Mouse (Mus musculus) midbrain, embryonic 15.5 days (tissue): ENCODE measurements around the gene Cacna1d. TPM values are rescaled to one million over a fixed set of nuclear protein-coding genes. Genes with fewer than 3 reads are reported as not detected.

Experiments
- ATAC-seq: fragments of 200-750 bp; cut with Nextera tagmentation; replicated peaks from 2 replicates; pipeline ENCODE4 v1.8.0; 2017; ENCODE audit warnings: moderate TSS enrichment
- H3K27ac ChIP-seq: fragments of 300-500 bp; sonication (generic); 2 replicates; pipeline ENCODE4 v1.5.1; 2015; ENCODE audit warnings: mild to moderate bottlenecking, inconsistent platforms
- H3K27me3 ChIP-seq: fragments of 300-500 bp; sonication (generic); replicated peaks from 2 replicates; pipeline ENCODE4 v1.6.1; 2015; ENCODE audit warnings: inconsistent platforms
- H3K36me3 ChIP-seq: fragments of 300-500 bp; sonication (generic); replicated peaks from 2 replicates; pipeline ENCODE4 v1.6.1; 2015; ENCODE audit warnings: inconsistent platforms
- H3K4me1 ChIP-seq: fragments of 300-500 bp; sonication (generic); 2 replicates; pipeline ENCODE4 v1.6.1; 2015; ENCODE audit warnings: inconsistent platforms
- H3K4me2 ChIP-seq: fragments of 300-500 bp; sonication (generic); 2 replicates; pipeline ENCODE4 v1.6.1; 2015; ENCODE audit warnings: inconsistent platforms, mild to moderate bottlenecking, moderate library complexity
- H3K4me3 ChIP-seq: fragments of 300-500 bp; sonication (generic); 2 replicates; pipeline ENCODE4 v1.5.1; 2015; ENCODE audit warnings: mild to moderate bottlenecking, inconsistent platforms
- H3K9ac ChIP-seq: fragments of 300-500 bp; sonication (generic); 2 replicates; pipeline ENCODE4 v1.6.1; 2015; ENCODE audit warnings: mild to moderate bottlenecking, inconsistent platforms
- H3K9me3 ChIP-seq: fragments of 300-500 bp; sonication (generic); 2 replicates; pipeline ENCODE4 v1.6.1; 2016; ENCODE audit warnings: inconsistent platforms
- WGBS: fragments of 180-500 bp; shearing (Covaris S2); methylation state at CpG from one replicate; pipeline ENCODE4 v1.1.7; 2015; ENCODE audit warnings: mixed read lengths; 5-methylcytosine and 5-hydroxymethylcytosine counted together
- polyA plus RNA-seq: library from polyadenylated mRNA; unstranded; fragments of >200 nt; fragmentation: Nextera tagmentation; extraction: Ambion mirVana; gene quantifications from 2 replicates; pipeline ENCODE4 v1.2.1, GENCODE M21; 2015

The Cacna1d gene
- polyA plus RNA-seq, 1 experiment from 2014 or later = 12.1 TPM

GRCm38 (mm10) chr14:30457436-30457835 is 33.8 kb downstream of the Cacna1d start:
- H3K4me2 ChIP-seq = no peak overlapping the region
- H3K4me1 ChIP-seq = peaks cover 4% of the 10 kb centered on the region; the same call in 1 of the 2 replicates
- H3K9ac ChIP-seq = no peak overlapping the region
- H3K9me3 ChIP-seq = no peaks in the 10 kb centered on the region
- ATAC-seq = no peak
- H3K27ac ChIP-seq = no peak overlapping the region
- no peaks in the 10 kb centered on the region for H3K36me3 ChIP-seq
- 73% methylated on average over 7 of the region's 7 CpGs for WGBS
- H3K27me3 ChIP-seq = no peaks in the 10 kb centered on the region
- H3K4me3 ChIP-seq = no peak overlapping the region

- H3K4me3 ChIP-seq = no peak overlapping the region
- no peaks in the 10 kb centered on the region for H3K9me3 ChIP-seq
- no peaks in the 10 kb centered on the region for H3K27me3 ChIP-seq
- peak overlapping the region; percentile 24 for H3K4me2 ChIP-seq
- WGBS = 11% methylated on average over 12 of the region's 13 CpGs
- no peaks in the 10 kb centered on the region for H3K36me3 ChIP-seq
- H3K27ac ChIP-seq = no peak overlapping the region
- peaks cover 4% of the 10 kb centered on the region; the same call in 1 of the 2 replicates for H3K4me1 ChIP-seq
- no peak for ATAC-seq
- H3K9ac ChIP-seq = peak overlapping the region; percentile 13; the same call in 1 of the 2 replicates
Measured at GRCm38 (mm10) chr14:30455801-30456595, 35.3 kb downstream of the Cacna1d start.

DNA sequence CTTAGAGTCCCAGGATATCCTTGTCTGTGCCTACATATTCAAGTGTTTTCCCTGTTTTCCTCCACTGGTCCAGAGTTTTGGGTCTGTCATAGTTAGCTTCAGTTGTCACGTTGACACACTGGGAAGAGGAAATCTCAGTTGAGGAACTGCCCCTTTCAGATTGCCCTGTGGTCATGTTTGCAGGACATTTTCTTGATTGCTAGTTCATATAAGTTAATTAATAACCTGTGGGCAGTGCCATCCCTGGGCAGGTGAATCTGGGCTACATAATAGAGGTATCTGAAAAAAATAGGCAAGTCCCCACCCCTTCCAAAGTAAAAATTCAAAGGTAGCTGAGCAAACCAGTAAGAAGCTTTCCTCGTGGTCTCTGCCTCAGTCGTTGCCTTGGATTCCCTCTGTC is 51.3 kb downstream of the Cacna1d start:
- WGBS = 81% methylated on average over 3 of the region's 3 CpGs

DNA sequence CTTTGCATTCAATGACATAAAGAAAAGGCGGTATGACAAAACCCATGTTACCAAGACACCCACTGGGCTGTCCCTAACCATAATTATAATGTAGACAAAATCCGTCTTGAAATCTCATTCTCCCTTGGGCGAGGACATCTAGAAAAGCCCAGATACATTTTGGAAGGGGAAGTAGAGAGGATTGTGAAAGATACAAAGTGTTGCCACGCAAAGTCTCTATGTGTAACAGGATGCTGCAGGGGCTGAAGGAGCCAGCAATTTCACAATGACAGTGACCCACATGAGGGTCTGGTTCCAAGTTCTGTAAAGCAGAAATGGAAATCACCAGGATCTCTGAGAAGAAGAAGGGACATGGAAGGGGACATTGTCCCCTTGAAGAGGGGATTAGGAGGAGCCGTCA is 55.9 kb downstream of the Cacna1d start:
- 88% methylated on average over 5 of the region's 5 CpGs for WGBS
- Histone ChIP-seq H3K4me3 (no peak overlapping the region), H3K4me1 (no peaks in the 10 kb centered on the region), H3K4me2 (no peak overlapping the region), H3K36me3 (no peaks in the 10 kb centered on the region), H3K9me3 (no peaks in the 10 kb centered on the region), H3K27ac (no peak overlapping the region), H3K27me3 (no peaks in the 10 kb centered on the region), H3K9ac (no peak overlapping the region)
- ATAC-seq = no peak

More for the DNA sequence above, 51.3 kb downstream of the Cacna1d start:
- Histone ChIP-seq H3K4me1 (no peaks in the 10 kb centered on the region), H3K9me3 (no peaks in the 10 kb centered on the region), H3K27ac (no peak overlapping the region), H3K9ac (no peak overlapping the region), H3K4me3 (no peak overlapping the region), H3K36me3 (no peaks in the 10 kb centered on the region), H3K27me3 (no peaks in the 10 kb centered on the region), H3K4me2 (no peak overlapping the region)
- no peak for ATAC-seq

GRCm38 (mm10) chr14:30430446-30430845 is 60.8 kb downstream of the Cacna1d start:
- H3K9me3 ChIP-seq = no peaks in the 10 kb centered on the region
- H3K4me3 ChIP-seq = no peak overlapping the region
- H3K4me2 ChIP-seq = no peak overlapping the region
- 54% methylated on average over 5 of the region's 5 CpGs for WGBS
- no peaks in the 10 kb centered on the region for H3K27me3 ChIP-seq
- no peaks in the 10 kb centered on the region for H3K36me3 ChIP-seq
- no peak overlapping the region for H3K27ac ChIP-seq
- H3K4me1 ChIP-seq = no peaks in the 10 kb centered on the region
- H3K9ac ChIP-seq = no peak overlapping the region
- ATAC-seq = no peak

GRCm38 (mm10) chr14:30430026-30430425 is 61.2 kb downstream of the Cacna1d start:
- Histone ChIP-seq H3K36me3 (no peaks in the 10 kb centered on the region), H3K27ac (no peak overlapping the region), H3K27me3 (no peaks in the 10 kb centered on the region), H3K4me1 (no peaks in the 10 kb centered on the region), H3K9me3 (no peaks in the 10 kb centered on the region), H3K9ac (no peak overlapping the region), H3K4me3 (no peak overlapping the region), H3K4me2 (no peak overlapping the region)
- 90% methylated on average over 9 of the region's 9 CpGs for WGBS
- ATAC-seq = no peak

- Histone ChIP-seq H3K9ac (no peak overlapping the region), H3K4me2 (no peak overlapping the region), H3K4me3 (no peak overlapping the region), H3K27me3 (no peaks in the 10 kb centered on the region), H3K4me1 (no peaks in the 10 kb centered on the region), H3K27ac (no peak overlapping the region), H3K9me3 (no peaks in the 10 kb centered on the region), H3K36me3 (no peaks in the 10 kb centered on the region)
- ATAC-seq = no peak
- 79% methylated on average over 9 of the region's 9 CpGs for WGBS
Measured at GRCm38 (mm10) chr14:30429606-30430005, 61.6 kb downstream of the Cacna1d start.

- Histone ChIP-seq H3K36me3 (no peaks in the 10 kb centered on the region), H3K27ac (no peak overlapping the region), H3K4me2 (no peak overlapping the region), H3K9me3 (no peaks in the 10 kb centered on the region), H3K27me3 (no peaks in the 10 kb centered on the region), H3K9ac (no peak overlapping the region), H3K4me1 (no peaks in the 10 kb centered on the region), H3K4me3 (no peak overlapping the region)
- no peak for ATAC-seq
Measured at GRCm38 (mm10) chr14:30428757-30429156, 62.5 kb downstream of the Cacna1d start.

- Histone ChIP-seq H3K4me1 (no peaks in the 10 kb centered on the region), H3K27ac (no peak overlapping the region), H3K27me3 (no peaks in the 10 kb centered on the region), H3K36me3 (no peaks in the 10 kb centered on the region), H3K4me2 (no peak overlapping the region), H3K9me3 (no peaks in the 10 kb centered on the region), H3K4me3 (no peak overlapping the region), H3K9ac (no peak overlapping the region)
- ATAC-seq = no peak
- 25% methylated on average over 4 of the region's 4 CpGs for WGBS
Measured at GRCm38 (mm10) chr14:30425876-30426275, 65.4 kb downstream of the Cacna1d start.

DNA sequence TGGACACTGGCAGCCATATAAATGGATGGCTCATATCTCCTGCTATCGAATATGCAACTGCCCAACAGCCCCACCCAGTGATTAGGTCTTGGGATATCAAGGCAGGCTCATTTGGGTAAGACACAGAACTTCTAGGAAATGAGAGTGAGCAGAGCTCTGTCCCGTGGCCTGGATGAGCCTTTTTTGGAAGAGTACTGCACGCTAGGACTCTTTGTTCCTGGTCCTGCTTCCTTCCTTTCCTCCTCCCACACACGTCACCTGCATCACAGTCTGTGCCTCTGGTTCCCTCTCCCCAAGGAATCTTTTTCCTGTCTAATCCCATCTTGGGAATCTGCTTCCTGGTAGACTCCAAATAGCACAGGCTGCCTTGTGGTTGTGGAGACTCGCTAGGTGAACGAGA is 66.1 kb downstream of the Cacna1d start:
- no peak overlapping the region for H3K4me3 ChIP-seq
- no peaks in the 10 kb centered on the region for H3K4me1 ChIP-seq
- no peaks in the 10 kb centered on the region for H3K36me3 ChIP-seq
- no peaks in the 10 kb centered on the region for H3K27me3 ChIP-seq
- WGBS = 72% methylated on average over 6 of the region's 6 CpGs
- no peak overlapping the region for H3K9ac ChIP-seq
- H3K27ac ChIP-seq = no peak overlapping the region
- no peaks in the 10 kb centered on the region for H3K9me3 ChIP-seq
- ATAC-seq = no peak
- H3K4me2 ChIP-seq = no peak overlapping the region

DNA sequence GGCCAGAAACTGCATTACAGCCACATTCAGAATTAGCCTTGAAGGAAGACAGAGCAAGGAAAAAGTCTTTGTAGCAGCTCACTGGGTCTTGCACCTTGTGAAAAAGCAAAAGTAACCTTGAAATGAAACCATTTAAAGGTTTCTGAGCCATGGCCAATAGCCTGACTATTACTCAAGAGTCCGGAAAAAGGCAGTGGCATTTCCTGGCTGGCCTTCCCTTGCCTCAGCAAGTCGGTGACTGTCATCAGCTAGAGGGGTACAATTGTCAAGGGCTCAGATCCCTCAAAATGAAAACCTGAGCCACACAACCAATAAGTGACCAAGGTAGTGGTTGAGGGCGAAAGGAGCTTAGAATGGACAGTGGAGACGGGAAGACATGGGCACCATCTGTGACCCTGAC is 66.6 kb downstream of the Cacna1d start:
- no peak overlapping the region for H3K9ac ChIP-seq
- H3K4me3 ChIP-seq = no peak overlapping the region
- no peak for ATAC-seq
- H3K27me3 ChIP-seq = no peaks in the 10 kb centered on the region
- H3K4me2 ChIP-seq = no peak overlapping the region
- 96% methylated on average over 4 of the region's 4 CpGs for WGBS
- no peaks in the 10 kb centered on the region for H3K9me3 ChIP-seq
- H3K36me3 ChIP-seq = no peaks in the 10 kb centered on the region
- no peaks in the 10 kb centered on the region for H3K4me1 ChIP-seq
- H3K27ac ChIP-seq = no peak overlapping the region

DNA sequence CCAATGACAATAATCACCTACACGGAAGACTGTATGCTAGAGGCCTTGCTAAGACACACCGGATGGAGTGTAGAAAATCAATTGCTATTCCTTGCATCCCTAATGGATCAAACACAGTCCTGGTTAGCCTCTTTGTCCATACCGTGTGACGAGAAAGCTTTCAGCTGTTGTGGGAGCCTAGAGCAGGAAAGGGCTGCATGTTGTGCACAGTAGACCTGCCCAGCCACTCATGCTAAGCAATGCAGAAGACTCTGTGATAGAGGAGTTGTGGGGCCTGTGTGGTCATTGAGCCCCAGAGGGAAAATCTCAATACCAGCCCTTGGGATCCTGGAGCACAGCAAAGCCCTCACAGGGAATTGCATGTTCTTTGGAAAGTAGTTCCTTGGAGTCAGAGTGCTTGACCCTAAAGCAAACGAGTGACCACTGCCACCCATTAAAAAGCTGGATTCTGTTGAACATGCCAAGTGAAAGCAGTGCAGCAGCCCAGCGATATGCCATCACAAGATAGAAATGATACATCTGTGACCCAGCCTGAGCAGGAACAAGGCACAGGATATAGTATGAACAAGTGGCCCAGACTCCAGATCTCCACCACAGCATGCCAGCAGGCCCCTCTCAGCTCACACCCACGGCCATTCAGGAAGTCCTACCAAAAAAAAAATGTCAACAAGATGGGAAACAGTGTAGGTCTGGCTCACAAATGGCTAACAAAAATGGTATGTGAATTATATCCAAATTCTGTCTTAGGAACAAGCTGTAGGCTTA is 68.7 kb downstream of the Cacna1d start:
- no peak for ATAC-seq
- H3K4me1 ChIP-seq = no peaks in the 10 kb centered on the region
- no peak overlapping the region for H3K27ac ChIP-seq
- no peak overlapping the region for H3K9ac ChIP-seq
- no peak overlapping the region for H3K4me2 ChIP-seq
- H3K27me3 ChIP-seq = no peaks in the 10 kb centered on the region
- 88% methylated on average over 7 of the region's 7 CpGs for WGBS
- no peaks in the 10 kb centered on the region for H3K36me3 ChIP-seq
- no peak overlapping the region for H3K4me3 ChIP-seq
- no peaks in the 10 kb centered on the region for H3K9me3 ChIP-seq

- H3K27ac ChIP-seq = no peak overlapping the region
- no peak for ATAC-seq
- H3K9me3 ChIP-seq = no peaks in the 10 kb centered on the region
- no peaks in the 10 kb centered on the region for H3K36me3 ChIP-seq
- no peaks in the 10 kb centered on the region for H3K27me3 ChIP-seq
- 69% methylated on average over 7 of the region's 7 CpGs for WGBS
- no peak overlapping the region for H3K4me3 ChIP-seq
- H3K4me1 ChIP-seq = no peaks in the 10 kb centered on the region
- no peak overlapping the region for H3K4me2 ChIP-seq
- no peak overlapping the region for H3K9ac ChIP-seq
Measured at GRCm38 (mm10) chr14:30419458-30419857, 71.8 kb downstream of the Cacna1d start.
